Mouse (Mus musculus) urinary bladder, postnatal 4 days (tissue): ENCODE results near the gene Gm38392.
"Not testable (repeated sequence)": the region's sequence is repeated elsewhere in the genome, so short reads cannot be mapped to it uniquely, and the experiment has no call there.

Experiments
- DNase-seq, 2 experiments: peaks; one replicate each; pipeline ENCODE4 v3.0.0; 2021 to 2022; ENCODE audit warnings: low spot score in 2 of 2

Gm38392 gene

GRCm38 (mm10) chr3:88287110-88287509 is at the start of gene Gm38392:
Gene Gm38392, minus strand, starts transcription at chr3:88287210.
- no peak for DNase-seq

GRCm38 (mm10) chr3:88336058-88337013 is 49.3 kb upstream of the Gm38392 start, which contains the start of the genes Tmem79 and Smg5:
Gene Tmem79, minus strand, starts transcription at chr3:88336148.
Gene Smg5, plus strand, starts transcription at chr3:88336260.
- peak; percentile 95 to 97 for DNase-seq

- DNase-seq: no peak
Measured at GRCm38 (mm10) chr3:88335436-88336053, 48.5 kb upstream of the Gm38392 start.

- no peak for DNase-seq
Measured at GRCm38 (mm10) chr3:88334902-88335435, 48.0 kb upstream of the Gm38392 start.

DNA sequence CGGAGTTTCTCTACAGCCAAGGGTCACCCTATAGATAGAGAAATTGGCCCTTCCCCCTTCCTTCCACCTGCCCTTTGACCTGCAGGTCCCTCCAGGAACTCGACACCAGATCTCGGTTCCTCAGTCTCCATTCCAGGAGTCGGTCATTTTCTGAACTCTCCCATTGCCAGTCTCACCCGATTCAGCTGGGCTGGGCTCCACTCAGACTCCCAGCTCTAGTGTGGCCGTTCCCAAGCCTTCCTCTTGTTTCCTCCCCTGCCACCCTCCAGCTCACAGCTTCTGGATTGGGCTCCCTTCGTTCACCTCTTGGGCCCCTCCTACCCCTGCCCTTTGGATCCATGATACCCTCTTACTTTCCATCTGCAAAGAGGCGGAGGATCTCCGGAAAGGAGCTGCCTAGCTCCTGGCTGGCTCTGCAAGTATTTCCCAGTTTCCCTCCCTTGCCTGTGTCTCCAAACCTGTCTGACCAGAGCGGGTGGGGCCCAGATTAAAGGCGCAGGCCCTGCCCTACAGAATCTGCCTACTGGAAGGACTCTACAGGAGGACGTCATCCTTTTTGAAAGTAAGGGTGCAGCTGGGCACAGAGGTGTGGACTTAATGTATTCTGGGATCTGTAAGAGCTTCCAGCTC is 47.1 kb upstream of the Gm38392 start:
- no peak for DNase-seq

DNA sequence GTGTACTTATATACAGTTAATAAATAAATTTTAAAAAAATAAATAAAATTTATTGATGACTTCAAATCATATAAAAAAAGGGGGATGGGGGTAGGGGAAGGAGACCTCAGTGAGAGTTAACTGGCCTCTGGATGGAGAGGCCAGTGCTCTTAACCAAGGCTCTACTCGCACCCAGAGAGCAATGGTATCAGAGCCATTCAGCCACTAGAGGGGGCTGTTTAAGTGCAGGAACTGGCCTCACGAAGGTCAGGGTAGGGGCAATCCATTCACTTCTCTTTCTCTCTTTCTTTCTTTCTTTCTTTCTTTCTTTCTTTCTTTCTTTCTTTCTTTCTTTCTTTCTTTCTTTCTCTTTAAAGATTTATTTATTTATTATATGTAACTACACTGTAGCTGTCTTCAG is 44.3 kb upstream of the Gm38392 start:
- DNase-seq: no peak

GRCm38 (mm10) chr3:88328956-88329355 is 41.9 kb upstream of the Gm38392 start:
- DNase-seq: no peak

DNA sequence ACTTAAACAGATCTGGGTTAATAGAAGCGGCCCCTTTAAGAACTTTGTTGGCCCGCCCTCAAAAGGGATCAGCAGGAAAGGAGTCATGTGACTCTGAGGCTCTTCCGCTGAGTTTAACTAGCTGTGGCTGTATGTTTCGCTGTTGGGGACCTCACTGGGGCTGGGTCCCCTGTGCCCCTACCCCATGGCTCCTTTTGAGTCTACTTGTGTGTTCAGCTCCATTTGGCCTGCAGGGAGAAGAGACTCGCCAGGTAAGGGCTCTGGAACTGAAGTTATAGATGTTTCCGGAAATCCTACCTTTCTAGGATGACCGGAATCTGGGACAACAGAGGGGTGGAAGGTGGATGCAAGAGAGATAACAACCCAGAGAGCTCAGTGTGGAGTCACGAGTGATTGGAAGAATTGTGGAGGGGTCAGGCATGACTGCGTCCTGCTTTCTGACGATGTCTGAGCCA is 38.0 kb upstream of the Gm38392 start, which contains the start of gene Glmp:
Glmp (plus strand) TSS at position 73 of the 455 bp plus-strand sequence.
- peak in 1 of 2 experiments; percentile 38 for DNase-seq

DNA sequence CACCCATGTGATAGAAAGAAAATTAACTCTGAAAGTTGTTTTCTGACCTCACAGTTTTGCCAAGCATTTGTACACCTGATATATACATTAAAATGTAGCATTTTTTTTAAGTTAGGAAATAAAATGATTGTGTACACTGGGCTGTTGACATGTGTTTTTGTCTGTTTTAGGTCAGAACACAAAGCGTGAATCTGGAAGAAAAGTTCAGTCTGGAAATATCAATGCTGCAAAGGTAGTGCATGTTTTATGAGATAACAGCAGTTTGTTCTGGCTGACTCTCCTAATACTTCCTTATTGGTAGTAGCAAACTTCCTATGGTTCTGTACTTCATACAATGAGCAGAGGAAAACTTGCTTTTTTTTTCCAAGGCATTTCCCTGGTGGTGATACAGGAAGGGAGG is 12.2 kb upstream of the Gm38392 start:
- DNase-seq: no peak

GRCm38 (mm10) chr3:88297321-88297851 is 10.4 kb upstream of the Gm38392 start:
- DNase-seq: no peak

DNA sequence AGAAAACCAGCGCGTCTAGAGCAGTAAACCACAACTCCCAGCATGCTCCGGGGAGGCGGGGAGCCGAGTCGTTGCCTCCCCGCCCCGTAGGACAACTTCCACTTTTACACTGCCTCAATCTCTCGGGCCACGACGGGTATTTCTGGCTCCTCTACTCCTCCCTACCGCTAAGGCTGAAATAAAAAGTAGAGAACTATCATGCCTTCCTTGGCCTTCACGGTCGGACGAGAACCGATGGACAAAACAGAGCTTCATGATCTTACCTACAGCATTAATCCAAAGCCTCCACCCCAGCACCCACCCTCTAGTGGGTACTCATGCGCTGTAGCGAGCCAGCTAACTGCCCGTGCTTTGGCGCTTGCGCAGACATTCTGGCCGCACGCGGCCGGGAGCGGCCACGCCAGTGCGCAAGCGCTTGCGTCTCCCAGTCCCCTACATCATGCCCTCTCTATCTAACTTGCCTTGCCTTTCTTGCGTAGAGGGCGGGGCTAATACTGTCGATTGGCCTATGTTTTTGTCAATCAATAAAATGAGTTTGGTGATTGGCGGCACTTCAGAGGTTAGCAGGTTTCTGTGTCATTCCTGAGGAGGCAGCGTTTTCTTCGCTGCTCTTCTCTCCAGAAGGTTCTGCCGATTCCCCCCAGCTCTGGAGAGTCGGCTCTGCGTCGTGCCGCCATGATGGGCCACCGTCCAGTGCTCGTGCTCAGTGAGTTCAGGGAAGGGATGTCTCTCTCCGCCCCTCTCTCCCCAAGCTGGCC is 9.7 kb upstream of the Gm38392 start, which contains the start of the genes Tsacc and Cct3:
Tsacc (minus strand) TSS at position 439 of the 758 bp plus-strand sequence.
Cct3 (plus strand) TSS at position 556 of the 758 bp plus-strand sequence.
- peak; percentile 93 to 95 for DNase-seq

- no peak for DNase-seq
Measured at GRCm38 (mm10) chr3:88296110-88296560, 9.1 kb upstream of the Gm38392 start.

- not testable (repeated sequence) for DNase-seq
Measured at GRCm38 (mm10) chr3:88295272-88295671, 8.3 kb upstream of the Gm38392 start.

- no peak for DNase-seq
Measured at GRCm38 (mm10) chr3:88291970-88292369, 5.0 kb upstream of the Gm38392 start.

DNA sequence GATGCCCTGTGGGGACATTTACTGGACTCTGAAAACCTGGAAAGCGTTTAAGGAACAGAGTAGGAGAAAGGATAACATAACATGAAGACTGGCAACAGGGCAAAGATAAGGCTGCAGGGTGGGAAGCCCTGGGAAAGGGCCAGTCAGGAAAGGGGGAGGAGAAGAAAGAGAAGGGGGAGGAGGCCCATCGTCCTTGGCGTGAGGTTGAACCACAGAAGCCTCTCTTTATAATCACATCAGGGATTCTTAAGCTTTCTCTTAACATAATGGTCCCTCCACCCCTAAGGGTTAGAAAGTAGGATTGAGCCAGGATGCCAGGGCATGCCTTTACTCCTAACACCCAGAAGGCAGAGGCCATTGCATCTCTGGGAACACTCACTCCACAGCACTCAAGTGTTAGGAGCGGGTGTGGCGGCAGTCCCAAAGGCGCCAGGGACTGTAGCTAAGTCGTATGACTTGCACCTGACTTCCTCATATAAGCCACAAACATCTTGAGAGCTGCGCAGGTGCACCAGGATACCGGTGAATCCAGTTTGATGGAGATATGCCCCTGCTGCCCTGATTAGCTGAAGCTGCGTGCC is 1.2 kb upstream of the Gm38392 start:
- DNase-seq: not testable (repeated sequence)

- not testable (repeated sequence) for DNase-seq
Measured at GRCm38 (mm10) chr3:88285565-88285895, 1.5 kb downstream of the Gm38392 start.

DNA sequence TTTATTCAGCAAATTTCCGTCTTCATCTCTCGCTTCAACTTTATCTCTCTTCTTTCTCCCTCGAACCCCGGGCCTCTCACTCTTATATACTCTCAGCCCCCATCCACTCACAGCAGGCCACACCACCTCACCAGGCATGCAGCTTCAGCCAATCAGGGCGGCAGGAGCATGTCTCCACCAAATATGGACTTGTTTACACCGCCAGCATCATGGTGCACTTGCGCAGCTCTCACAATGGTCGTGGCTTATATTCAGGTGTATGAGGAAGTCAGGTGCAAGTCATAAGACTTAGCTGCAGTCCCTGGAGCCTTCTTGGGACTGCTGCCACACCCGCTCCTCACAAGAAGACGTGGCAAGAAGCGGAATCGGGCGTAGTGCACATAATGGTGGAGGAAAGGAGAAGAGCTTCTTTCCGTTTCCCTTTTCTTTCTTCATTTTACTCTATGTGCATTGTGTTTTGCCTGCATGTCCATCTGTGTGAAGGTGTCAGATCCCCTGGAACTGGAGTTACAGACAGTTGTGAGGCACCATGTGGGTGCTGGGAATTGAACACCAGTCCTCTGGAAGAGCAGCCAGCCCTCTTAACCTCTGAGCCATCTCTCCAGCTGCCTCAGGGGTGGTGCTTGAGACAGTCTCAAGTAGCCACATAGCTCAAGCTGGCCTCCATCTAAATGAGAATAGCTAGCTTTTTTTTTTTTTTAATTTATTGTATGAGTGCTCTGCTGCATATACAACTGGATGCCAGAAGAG is 2.0 kb downstream of the Gm38392 start:
- DNase-seq: not testable (repeated sequence)

DNA sequence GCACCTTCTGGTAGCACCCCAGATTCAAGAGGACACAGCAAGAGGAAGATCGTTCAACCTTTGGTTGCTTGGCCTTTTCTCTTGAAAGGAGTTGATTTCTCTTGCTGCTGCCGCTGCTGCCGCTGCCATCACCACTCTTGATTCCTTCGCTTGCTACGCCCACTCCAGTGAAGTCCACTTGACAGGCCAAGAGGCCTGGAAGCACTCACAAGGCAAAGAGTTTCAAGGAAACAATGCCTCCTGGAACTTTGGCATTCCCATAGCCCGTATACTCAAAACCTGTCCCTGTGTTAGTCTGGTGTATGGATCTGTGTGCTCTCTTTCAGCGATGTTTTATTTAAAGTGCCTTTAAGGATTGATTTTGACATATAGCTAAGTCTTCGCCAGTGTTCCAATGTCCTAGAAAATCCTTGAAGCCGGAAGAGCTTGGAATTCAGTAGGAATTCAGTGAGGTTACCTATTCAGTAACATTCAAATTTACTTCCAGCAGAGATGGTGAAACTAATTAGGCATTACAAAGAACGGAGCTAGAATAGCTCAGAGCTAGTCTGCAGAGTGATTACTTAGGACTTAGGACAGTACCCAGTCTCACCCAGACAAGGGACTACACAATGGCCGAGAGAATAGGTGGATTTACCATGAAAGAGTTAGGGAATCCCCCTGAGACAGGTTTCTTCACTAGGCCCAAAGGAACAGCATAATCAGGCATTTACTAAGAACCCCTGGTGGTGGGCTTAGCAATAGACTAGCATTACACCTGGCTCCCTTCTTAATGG is 5.7 kb downstream of the Gm38392 start:
- DNase-seq: not testable (repeated sequence)

- DNase-seq: no peak
Measured at GRCm38 (mm10) chr3:88280035-88280434, 7.0 kb downstream of the Gm38392 start.
